Mouse (Mus musculus) right cerebral cortex, postnatal 14 days (tissue): Measurements from ENCODE around the gene Eif4g1.

Experiments
- DNase-seq: peaks from one replicate; pipeline ENCODE4 v3.0.0; 2022

Gene Eif4g1

DNA sequence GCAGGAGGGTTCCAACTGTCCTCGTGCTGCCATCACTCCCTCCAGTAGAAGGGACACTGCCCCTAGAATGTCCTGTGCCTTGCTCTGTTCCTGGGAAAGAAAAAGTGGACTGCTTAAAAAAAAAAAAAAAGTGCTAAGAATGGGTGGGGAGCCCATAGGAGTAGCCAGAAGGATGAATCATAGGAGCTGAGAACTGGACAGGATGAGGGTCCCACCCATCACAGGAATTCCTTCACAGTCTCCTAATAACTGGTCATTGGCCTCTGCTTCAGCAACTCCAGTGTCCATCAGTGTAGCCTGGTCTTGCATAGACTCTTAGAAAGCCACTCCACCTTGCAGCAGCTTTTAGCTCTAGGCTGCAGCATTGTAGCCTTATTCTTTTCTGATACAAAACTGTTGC lies 58.3 kb downstream of the Eif4g1 start:
- no peak for DNase-seq

DNA sequence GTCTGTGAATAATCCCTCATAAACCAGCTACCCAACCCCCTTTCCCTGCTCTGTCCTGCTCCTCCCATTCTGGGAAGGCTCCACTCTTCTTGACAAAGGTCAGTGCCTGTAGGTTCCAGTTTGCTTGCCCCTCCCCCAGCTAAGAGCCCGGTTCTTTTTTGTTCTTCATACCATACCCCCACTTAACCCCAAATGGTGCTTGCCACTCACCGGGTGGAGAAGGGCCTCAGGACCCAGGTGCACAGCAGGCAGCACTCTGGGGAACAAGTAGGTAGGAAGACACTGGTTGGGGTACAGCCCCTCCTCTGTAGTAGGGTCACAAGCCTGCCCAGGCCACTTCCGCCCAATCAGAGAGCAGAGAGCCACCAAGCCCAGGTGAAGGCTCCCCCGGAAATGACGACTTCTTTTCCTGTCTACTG lies 62.2 kb downstream of the Eif4g1 start:
- no peak for DNase-seq

DNA sequence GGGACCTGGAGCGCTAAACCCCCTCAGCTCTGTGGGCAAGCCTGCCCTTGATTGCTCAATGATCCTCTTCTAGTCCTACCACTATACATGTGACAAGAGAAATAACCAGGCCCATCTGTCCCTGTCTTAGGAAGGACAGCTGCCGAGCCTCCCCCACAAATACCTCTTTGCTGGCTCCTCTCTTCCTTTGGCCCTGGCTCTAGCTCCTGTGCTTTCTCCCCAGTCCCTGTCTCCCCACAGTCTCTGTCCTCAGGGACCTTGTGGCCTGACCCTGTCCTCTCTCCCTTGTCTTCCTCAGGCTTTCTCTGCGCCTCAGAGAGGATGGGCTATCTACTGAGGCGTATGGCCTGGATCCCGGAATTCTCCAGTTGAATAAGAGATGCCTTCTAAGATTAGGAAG lies 63.6 kb downstream of the Eif4g1 start:
- no peak for DNase-seq

DNA sequence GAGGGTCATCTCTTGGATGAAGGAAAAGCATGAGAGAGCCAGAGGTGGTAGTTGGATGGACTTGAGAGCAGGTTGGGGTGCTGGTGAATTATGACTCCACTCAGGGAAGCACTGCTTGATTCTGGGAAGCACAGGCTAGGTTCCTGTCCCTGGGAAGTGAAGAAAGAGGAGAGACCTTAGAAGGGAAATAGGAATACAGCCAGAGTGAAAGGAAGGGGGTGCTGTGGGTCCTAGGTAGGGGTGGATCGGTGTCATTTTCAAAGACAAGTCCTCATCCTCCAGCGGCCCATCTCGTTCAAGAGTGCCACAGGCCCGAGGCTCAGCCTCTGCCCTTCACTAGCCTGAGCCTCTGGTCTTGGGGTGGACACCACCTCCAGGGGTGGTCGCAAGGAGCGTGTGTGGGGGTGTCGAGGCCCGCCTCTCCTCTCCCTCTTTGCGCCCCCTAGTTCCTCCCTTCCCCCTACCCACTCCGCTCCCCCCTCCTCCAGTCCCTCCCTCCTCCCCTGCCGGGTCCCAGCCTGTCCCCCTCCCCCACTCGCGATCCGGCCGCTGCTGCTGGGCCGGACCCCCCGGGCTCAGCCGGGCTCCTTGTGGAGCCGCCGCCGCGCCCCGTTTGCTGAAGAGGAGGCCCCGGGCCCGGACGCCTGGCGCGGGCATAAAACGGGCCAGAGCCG lies 64.3 kb downstream of the Eif4g1 start:
- peak; percentile 55 for DNase-seq

DNA sequence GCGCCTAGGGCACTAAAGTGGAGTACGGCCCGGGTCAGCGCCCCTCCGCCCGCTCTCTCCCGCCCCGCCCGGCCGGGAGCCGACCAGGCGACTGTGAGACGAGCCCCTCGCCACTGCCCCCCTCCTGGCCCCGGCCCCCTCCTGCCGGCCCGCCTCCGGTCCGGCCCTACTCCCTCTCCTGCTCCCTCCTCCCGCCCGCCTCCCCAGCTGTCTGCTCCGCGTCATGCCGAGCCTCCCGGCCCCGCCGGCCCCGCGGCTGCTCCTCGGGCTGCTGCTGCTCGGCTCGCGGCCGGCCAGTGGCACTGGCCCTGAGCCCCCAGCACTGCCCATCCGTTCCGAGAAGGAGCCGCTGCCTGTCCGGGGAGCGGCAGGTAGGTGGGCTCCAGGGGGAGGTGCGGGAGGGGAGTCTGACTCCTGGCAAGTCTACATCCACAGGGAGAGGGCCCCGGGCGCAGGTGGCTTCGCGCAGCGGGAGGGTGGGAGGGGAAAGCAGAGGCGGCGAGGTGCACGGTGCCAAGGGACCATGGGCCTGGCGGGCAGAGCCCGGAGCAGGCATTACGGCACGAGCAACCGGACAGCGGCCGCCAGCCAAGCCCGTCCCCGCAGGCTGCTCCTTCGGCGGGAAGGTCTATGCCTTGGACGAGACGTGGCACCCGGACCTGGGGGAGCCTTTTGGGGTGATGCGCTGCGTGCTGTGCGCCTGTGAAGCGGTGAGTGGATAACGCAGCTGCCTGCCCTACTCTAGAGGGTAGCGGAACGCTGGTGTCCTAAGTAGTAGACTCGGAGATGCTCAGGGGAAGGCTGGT lies 65.0 kb downstream of the Eif4g1 start, which contains the start of gene Chrd:
Gene Chrd, plus strand, starts transcription at position 203 of the 806 bp plus-strand sequence.
- peak; percentile 68 for DNase-seq

DNA sequence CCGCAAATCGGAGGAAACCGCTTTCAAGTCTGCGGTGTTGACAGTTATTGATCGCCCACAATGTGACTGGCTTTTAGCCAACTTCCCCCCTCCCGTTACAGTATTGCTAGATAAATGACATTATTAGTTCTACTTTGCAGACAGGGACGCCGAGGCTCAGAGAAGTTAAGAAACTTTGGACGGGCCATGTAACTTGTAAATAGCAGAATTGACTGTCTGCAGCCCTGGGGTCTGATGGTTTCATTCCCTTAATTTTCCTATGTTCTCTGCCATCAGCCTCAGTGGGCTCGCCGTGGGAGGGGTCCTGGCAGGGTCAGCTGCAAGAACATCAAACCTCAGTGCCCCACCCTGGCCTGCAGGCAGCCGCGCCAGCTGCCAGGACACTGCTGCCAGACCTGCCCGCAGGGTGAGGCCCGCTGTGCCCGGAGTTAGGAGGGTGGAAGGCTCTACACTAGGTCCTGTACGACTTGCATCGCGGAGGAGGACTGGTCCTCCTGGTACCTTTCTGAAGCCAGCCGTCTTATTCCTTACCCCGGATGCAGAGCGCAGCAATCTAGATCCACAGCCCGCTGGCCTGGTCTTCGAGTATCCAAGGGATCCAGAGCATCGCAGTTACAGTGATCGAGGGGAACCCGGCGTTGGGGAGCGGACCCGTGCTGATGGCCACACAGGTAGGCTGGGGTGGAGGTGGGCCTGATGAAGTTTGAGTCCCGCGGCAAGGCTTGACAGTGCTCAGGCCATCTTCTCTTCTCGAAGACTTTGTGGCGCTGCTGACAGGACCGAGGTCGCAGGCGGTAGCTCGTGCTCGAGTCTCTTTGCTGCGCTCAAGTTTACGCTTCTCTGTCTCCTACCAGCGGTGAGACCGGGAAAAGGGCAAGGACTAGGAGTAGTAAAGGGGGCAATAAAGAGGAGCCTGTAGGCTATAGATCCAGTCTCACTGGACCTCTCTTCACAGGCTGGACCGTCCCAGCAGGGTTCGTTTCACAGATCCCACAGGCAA lies 65.9 kb downstream of the Eif4g1 start, which contains the start of gene Thpo:
Gene Thpo, minus strand, starts transcription at position 781 of the 1,000 bp plus-strand sequence.
- no peak for DNase-seq

DNA sequence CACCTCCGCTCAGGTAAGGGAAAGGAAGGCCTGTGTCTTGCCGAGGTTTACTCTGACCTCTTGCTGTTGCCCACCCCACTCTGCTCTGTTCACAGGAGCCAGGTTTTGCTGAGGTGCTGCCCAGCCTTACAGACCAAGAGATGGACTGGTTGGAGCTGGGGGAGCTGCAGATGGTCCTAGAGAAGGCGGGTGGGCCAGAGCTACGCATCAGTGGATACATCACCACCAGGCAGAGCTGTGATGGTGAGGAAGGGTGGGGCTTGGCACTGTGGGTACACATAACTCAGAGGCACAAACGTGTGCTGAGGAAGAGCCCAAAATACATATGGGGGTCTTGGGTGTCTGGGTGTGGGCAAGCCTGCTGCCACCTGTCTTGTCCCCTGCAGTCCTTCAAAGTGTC lies 67.5 kb downstream of the Eif4g1 start:
- DNase-seq, result no peak

DNA sequence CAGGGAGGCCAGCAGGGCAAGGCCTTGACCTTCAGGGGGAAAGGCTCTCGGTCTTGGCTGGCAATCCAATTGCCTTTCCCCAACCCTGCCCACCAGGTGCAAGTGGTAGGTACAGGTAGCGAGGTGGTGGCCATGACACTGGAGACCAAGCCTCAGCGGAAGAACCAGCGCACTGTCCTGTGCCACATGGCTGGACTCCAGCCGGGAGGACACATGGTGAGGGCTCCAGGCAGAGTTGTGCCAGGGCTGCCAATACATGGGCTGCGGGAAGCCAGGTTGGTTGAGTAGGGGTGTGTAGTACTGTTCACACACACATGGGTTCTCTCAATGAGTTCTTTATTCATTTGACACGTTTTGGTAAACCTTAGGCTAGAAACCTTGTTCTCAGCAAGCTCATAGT lies 68.1 kb downstream of the Eif4g1 start:
- no peak for DNase-seq

DNA sequence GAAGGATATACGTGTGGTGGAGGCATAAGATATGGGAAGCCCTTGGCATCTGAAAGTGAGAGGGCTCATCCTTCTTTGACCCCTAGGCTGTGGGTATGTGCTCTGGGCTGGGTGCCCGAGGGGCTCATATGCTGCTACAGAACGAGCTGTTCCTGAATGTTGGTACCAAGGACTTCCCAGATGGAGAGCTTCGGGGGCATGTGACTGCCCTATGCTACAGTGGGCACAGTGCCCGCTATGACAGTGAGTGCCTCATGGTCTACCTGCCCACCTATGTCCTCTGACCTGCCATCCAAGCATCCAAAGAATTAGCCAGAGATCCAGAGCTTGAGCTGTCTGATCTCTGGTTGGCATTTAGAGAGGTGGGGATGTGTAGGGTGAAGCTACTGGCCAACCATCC lies 68.7 kb downstream of the Eif4g1 start:
- DNase-seq, result no peak

DNA sequence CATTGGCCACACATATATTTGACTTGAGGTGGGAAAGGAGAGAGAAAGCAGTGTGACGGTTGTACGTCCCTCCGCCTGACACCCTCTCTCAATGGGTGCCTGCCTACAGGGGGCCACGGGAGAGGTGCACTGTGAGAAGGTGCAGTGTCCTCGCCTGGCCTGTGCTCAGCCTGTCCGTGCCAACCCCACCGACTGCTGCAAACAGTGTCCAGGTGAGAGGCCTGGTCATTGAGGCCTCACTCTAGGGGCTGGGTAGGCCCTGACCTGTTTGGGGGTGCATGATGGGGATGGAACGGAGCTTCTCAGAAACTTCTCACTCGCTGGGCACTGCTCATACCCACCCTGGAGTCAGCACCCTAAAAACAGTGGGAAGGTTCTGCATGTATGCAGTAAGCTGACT lies 71.7 kb downstream of the Eif4g1 start:
- no peak for DNase-seq
